Mouse (Mus musculus): ENCODE results near the gene Pcsk4. TPM values are rescaled to one million over a fixed set of nuclear protein-coding genes. Genes with fewer than 3 reads are reported as not detected.
A peak's percentile ranks its signal among the peaks of the same experiment; 100 is the strongest.

Pcsk4 gene
- polyA plus RNA-seq (2012; rRNA removed) = 9.4 TPM in 2 replicates

GRCm38 (mm10) chr10:80329273-80330081 is at the start of gene Pcsk4, which contains the start of gene Reep6:
Gene Pcsk4 (minus strand): TSS chr10:80329498.
Gene Reep6 (plus strand): TSS chr10:80329953.
- peak; percentile 96 for DNase-seq (ENCODE audit: extremely low spot score in 1 of 2, low spot score in 1 of 2)

GRCm38 (mm10) chr10:80377716-80378115 is 48.4 kb upstream of the Pcsk4 start:
- no peak for DNase-seq (ENCODE audit: extremely low spot score in 1 of 2, low spot score in 1 of 2)

- DNase-seq (ENCODE audit: extremely low spot score in 1 of 2, low spot score in 1 of 2) = peak; percentile 78 to 97
Measured at GRCm38 (mm10) chr10:80376160-80376559, 46.9 kb upstream of the Pcsk4 start.

- peak in 1 of 2 experiments; percentile 90 for DNase-seq (ENCODE audit: extremely low spot score in 1 of 2, low spot score in 1 of 2)
Measured at GRCm38 (mm10) chr10:80374063-80374462, 44.8 kb upstream of the Pcsk4 start.

GRCm38 (mm10) chr10:80372706-80373105 is 43.4 kb upstream of the Pcsk4 start:
- DNase-seq (ENCODE audit: extremely low spot score in 1 of 2, low spot score in 1 of 2) = no peak

GRCm38 (mm10) chr10:80371983-80372382 is 42.7 kb upstream of the Pcsk4 start:
- DNase-seq (ENCODE audit: extremely low spot score in 1 of 2, low spot score in 1 of 2) = no peak

GRCm38 (mm10) chr10:80371411-80371966 is 42.2 kb upstream of the Pcsk4 start:
- no peak for DNase-seq (ENCODE audit: extremely low spot score in 1 of 2, low spot score in 1 of 2)

GRCm38 (mm10) chr10:80369995-80370747 is 40.9 kb upstream of the Pcsk4 start:
- DNase-seq (ENCODE audit: extremely low spot score in 1 of 2, low spot score in 1 of 2) = peak in 1 of 2 experiments; percentile 70

- DNase-seq (ENCODE audit: extremely low spot score in 1 of 2, low spot score in 1 of 2) = no peak
Measured at GRCm38 (mm10) chr10:80368392-80368791, 39.1 kb upstream of the Pcsk4 start.

GRCm38 (mm10) chr10:80367954-80368353 is 38.7 kb upstream of the Pcsk4 start:
- DNase-seq (ENCODE audit: extremely low spot score in 1 of 2, low spot score in 1 of 2) = no peak

GRCm38 (mm10) chr10:80365736-80366135 is 36.4 kb upstream of the Pcsk4 start:
- no peak for DNase-seq (ENCODE audit: extremely low spot score in 1 of 2, low spot score in 1 of 2)

- DNase-seq (ENCODE audit: extremely low spot score in 1 of 2, low spot score in 1 of 2) = no peak
Measured at GRCm38 (mm10) chr10:80363734-80364133, 34.4 kb upstream of the Pcsk4 start.

GRCm38 (mm10) chr10:80357994-80358639 is 28.8 kb upstream of the Pcsk4 start:
- DNase-seq (ENCODE audit: extremely low spot score in 1 of 2, low spot score in 1 of 2) = no peak

GRCm38 (mm10) chr10:80357336-80357735 is 28.0 kb upstream of the Pcsk4 start:
- DNase-seq (ENCODE audit: extremely low spot score in 1 of 2, low spot score in 1 of 2) = no peak

- DNase-seq (ENCODE audit: extremely low spot score in 1 of 2, low spot score in 1 of 2) = no peak
Measured at GRCm38 (mm10) chr10:80356737-80357136, 27.4 kb upstream of the Pcsk4 start.

- no peak for DNase-seq (ENCODE audit: extremely low spot score in 1 of 2, low spot score in 1 of 2)
Measured at GRCm38 (mm10) chr10:80356001-80356682, 26.8 kb upstream of the Pcsk4 start, which contains the start of gene Plk5. Gene Plk5 (plus strand): TSS chr10:80356459.

GRCm38 (mm10) chr10:80355431-80355830 is 26.1 kb upstream of the Pcsk4 start:
- DNase-seq (ENCODE audit: extremely low spot score in 1 of 2, low spot score in 1 of 2) = no peak

- DNase-seq (ENCODE audit: extremely low spot score in 1 of 2, low spot score in 1 of 2) = no peak
Measured at GRCm38 (mm10) chr10:80352727-80353126, 23.4 kb upstream of the Pcsk4 start.

- no peak for DNase-seq (ENCODE audit: extremely low spot score in 1 of 2, low spot score in 1 of 2)
Measured at GRCm38 (mm10) chr10:80351896-80352295, 22.6 kb upstream of the Pcsk4 start.

GRCm38 (mm10) chr10:80350292-80350691 is 21.0 kb upstream of the Pcsk4 start:
- DNase-seq (ENCODE audit: extremely low spot score in 1 of 2, low spot score in 1 of 2) = peak in 1 of 2 experiments; percentile 93

All from frontal cortex, adult 2 months (tissue).